Mouse (Mus musculus) myocyte (in vitro differentiated cells): ENCODE data around the gene AL732309.1. TPM values are rescaled to one million over a fixed set of nuclear protein-coding genes. Genes with fewer than 3 reads are reported as not detected.

ENCODE experiments used
- H3K27me3 ChIP-seq: one replicate; pipeline ENCODE4 v1.6.1; 2011; ENCODE audit not compliant: control insufficient read depth, insufficient read depth, insufficient read length
- H3K36me3 ChIP-seq: one replicate; pipeline ENCODE4 v1.6.1; 2011; ENCODE audit not compliant: control insufficient read depth, insufficient read depth
- H3K4me2 ChIP-seq: one replicate; pipeline ENCODE4 v1.6.1; 2011; ENCODE audit warnings: low read depth, control low read depth
- H3K4me3 ChIP-seq: one replicate; pipeline ENCODE4 v1.5.1; 2011; ENCODE audit warnings: mild to moderate bottlenecking, control low read depth, moderate library complexity
- H3K79me2 ChIP-seq: one replicate; pipeline ENCODE4 v1.6.1; 2011; ENCODE audit not compliant: control insufficient read depth, insufficient read depth
- H3ac ChIP-seq: one replicate; pipeline ENCODE4 v1.6.1; 2011; ENCODE audit not compliant: control insufficient read depth, insufficient read length
- CEBPB ChIP-seq: IDR thresholded peaks from 2 replicates; pipeline ENCODE4 v1.6.1; 2011; ENCODE audit warnings: mild to moderate bottlenecking, moderate library complexity; ENCODE audit not compliant: poor library complexity, insufficient read depth, severe bottlenecking
- E2F4 ChIP-seq: IDR thresholded peaks from one replicate; pipeline ENCODE4 v1.6.1; 2011; ENCODE audit warnings: mild to moderate bottlenecking, control low read depth, moderate library complexity; ENCODE audit not compliant: insufficient read depth
- MAX ChIP-seq: IDR thresholded peaks from one replicate; pipeline ENCODE4 v1.6.1; 2011; ENCODE audit warnings: low read depth, mild to moderate bottlenecking, control low read depth
- MYOD1 ChIP-seq, 3 experiments: IDR thresholded peaks; one replicate each; pipeline ENCODE4 v1.6.1; 2011; ENCODE audit warnings: control low read depth in 2 of 3, low read depth in 2 of 3, mild to moderate bottlenecking in 2 of 3, moderate library complexity in 1 of 3; ENCODE audit not compliant: insufficient read length in 2 of 3, control insufficient read depth in 1 of 3
- MYOG ChIP-seq, 3 experiments: IDR thresholded peaks; one replicate each; pipeline ENCODE4 v1.6.1; 2011; ENCODE audit warnings: control low read depth in 2 of 3, low read depth in 2 of 3, mild to moderate bottlenecking in 2 of 3; ENCODE audit not compliant: insufficient read length in 2 of 3, control insufficient read depth in 1 of 3, insufficient read depth in 1 of 3
- POLR2A ChIP-seq: IDR thresholded peaks from one replicate; pipeline ENCODE4 v1.6.1; 2011; ENCODE audit warnings: low read depth, mild to moderate bottlenecking, control low read depth, moderate library complexity; ENCODE audit not compliant: insufficient read length
- POLR2AphosphoS2 ChIP-seq: IDR thresholded peaks from one replicate; pipeline ENCODE4 v1.6.1; 2011; ENCODE audit warnings: low read depth, control low read depth; ENCODE audit not compliant: insufficient read length
- REST ChIP-seq: IDR thresholded peaks from one replicate; pipeline ENCODE4 v1.6.1; 2011; ENCODE audit warnings: mild to moderate bottlenecking, control low read depth, moderate library complexity; ENCODE audit not compliant: insufficient read depth, insufficient read length
- SRF ChIP-seq: IDR thresholded peaks from one replicate; pipeline ENCODE4 v1.6.1; 2011; ENCODE audit warnings: low read depth; ENCODE audit not compliant: control insufficient read depth, insufficient read length
- TCF12 ChIP-seq: IDR thresholded peaks from one replicate; pipeline ENCODE4 v1.6.1; 2011; ENCODE audit warnings: mild to moderate bottlenecking, control low read depth; ENCODE audit not compliant: poor library complexity, insufficient read depth, severe bottlenecking
- TCF3 ChIP-seq: IDR thresholded peaks from one replicate; pipeline ENCODE4 v1.6.1; 2011; ENCODE audit warnings: low read depth, control low read depth; ENCODE audit not compliant: insufficient read length
- USF1 ChIP-seq: IDR thresholded peaks from one replicate; pipeline ENCODE4 v1.6.1; 2011; ENCODE audit warnings: low read depth, mild to moderate bottlenecking, control low read depth, moderate library complexity
- polyA plus RNA-seq: library from polyadenylated mRNA; unstranded; fragments of >200 nt; fragmentation: generic; extraction: Trizol; gene quantifications from one replicate; pipeline ENCODE4 v1.2.1, GENCODE M21; 2012; ENCODE audit warnings: missing spikeins

Gene AL732309.1
- polyA plus RNA-seq, 1 experiment: 4.5 TPM

DNA sequence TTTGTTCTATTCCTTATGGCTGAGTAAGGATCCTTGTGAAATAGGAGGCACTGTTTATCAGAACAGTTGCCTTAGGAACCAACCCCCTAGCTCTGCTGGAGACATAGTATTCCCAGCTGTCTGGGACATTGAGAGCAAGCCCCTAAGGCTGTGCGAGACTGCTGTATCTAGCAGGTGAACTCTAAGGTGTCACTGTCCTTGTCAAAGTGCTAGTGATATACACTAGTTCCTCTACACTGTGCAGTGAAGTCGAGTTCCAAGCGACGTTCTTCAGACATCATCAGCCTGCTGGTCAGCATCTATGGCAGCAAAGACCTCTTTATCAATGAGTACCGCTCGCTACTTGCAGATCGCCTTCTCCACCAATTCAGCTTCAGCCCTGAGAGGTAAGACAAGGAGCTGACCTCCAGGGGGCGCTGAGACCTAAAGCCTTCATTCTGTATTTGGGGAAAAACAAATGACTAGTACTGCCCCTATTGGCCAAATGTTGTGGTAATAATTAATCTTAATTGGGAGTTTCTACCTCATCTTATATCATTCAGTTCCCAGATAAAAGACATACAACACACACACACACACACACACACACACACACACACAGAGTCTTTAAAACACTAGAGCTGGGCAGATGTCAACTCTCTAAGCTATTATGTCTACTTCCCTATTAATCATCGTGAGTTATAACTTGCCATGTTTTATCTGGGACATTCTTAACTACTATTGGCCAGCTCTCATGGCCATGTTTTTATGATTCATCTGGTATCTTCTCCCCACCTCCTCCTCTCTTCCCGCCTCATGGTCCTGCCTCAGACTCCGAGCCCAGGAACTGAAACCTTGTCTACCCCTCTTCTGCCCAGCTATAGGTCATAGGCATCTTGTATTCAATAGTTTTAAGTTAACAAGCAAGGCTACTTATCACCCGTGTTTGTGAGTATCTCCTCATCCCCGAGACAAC is 32.5 kb upstream of the AL732309.1 start:
- no peak overlapping the region for H3K4me3 ChIP-seq
- no peak overlapping the region for H3K4me2 ChIP-seq
- TF ChIP-seq CEBPB: no peak
- no peak overlapping the region for H3ac ChIP-seq
- no peaks in the 10 kb centered on the region for H3K27me3 ChIP-seq
- peaks cover 47% of the 10 kb centered on the region for H3K36me3 ChIP-seq
- H3K79me2 ChIP-seq: peaks cover 8% of the 10 kb centered on the region

DNA sequence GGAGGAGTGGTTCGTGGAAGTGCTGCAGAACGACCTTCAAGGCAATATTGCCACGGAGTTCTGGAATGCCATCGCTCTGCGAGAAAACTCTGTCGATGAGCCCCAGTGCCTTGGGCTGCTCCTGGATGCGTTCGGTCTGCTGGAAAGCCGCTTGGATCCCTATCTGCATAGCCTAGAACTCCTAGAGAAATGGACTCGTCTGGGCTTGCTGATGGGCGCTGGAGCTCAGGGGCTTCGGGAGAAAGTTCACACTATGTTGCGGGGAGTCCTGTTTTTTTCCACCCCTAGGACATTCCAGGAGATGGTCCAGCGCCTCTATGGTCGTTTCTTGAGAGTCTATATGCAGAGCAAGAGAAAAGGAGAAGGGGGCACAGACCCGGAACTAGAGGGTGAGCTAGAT is 26.3 kb upstream of the AL732309.1 start:
- Histone ChIP-seq H3ac (peak overlapping the region; percentile 52), H3K27me3 (no peaks in the 10 kb centered on the region), H3K79me2 (peaks cover 45% of the 10 kb centered on the region), H3K4me2 (peak overlapping the region; percentile 81), H3K4me3 (peak overlapping the region; percentile 90), H3K36me3 (peaks cover 17% of the 10 kb centered on the region)
- no peak for TF ChIP-seq MYOG (IDR thresholded peaks at IDR 0.05; ENCODE audit: control insufficient read depth in 1 of 3, insufficient read depth in 1 of 3, insufficient read length in 2 of 3, low read depth in 2 of 3)
- no peak for TF ChIP-seq SRF
- no peak for TF ChIP-seq CEBPB
- TF ChIP-seq POLR2A: no peak
- TF ChIP-seq TCF12: no peak
- no peak for TF ChIP-seq TCF3
- no peak for TF ChIP-seq E2F4
- no peak for TF ChIP-seq MYOD1 (IDR thresholded peaks at IDR 0.05; ENCODE audit: control insufficient read depth in 1 of 3, insufficient read length in 2 of 3, low read depth in 2 of 3)
- TF ChIP-seq MAX: no peak
- no peak for TF ChIP-seq REST
- TF ChIP-seq POLR2AphosphoS2: no peak
- TF ChIP-seq USF1: no peak

DNA sequence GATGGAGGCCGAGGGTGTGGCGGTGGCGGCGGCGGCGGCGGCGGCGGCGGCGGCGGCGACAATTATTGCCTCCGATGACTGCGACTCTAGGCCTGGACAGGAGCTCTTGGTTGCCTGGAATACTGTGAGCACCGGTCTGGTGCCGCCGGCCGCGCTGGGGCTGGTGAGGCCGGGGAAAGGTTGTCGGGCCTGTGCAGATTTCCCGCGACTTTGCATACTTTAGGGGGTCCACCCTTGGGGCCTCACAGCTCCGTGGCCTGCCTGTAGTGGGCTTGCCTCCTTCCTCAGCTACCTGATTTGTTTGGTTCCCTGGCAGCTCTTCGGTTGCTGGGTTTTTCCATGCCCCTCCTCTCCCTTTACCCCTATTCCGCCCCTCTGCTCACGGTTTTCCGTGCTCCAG is 25.9 kb upstream of the AL732309.1 start:
- H3K4me3 ChIP-seq: peak overlapping the region; percentile 90
- no peak for TF ChIP-seq MYOG (IDR thresholded peaks at IDR 0.05; ENCODE audit: control insufficient read depth in 1 of 3, insufficient read depth in 1 of 3, insufficient read length in 2 of 3, low read depth in 2 of 3)
- no peak for TF ChIP-seq MAX
- TF ChIP-seq POLR2A: no peak
- no peak for TF ChIP-seq CEBPB
- no peak for TF ChIP-seq TCF3
- no peak for TF ChIP-seq E2F4
- peaks cover 45% of the 10 kb centered on the region for H3K79me2 ChIP-seq
- H3K4me2 ChIP-seq: peak overlapping the region; percentile 81
- no peaks in the 10 kb centered on the region for H3K27me3 ChIP-seq
- H3K36me3 ChIP-seq: peaks cover 12% of the 10 kb centered on the region
- peak overlapping the region; percentile 52 for H3ac ChIP-seq

DNA sequence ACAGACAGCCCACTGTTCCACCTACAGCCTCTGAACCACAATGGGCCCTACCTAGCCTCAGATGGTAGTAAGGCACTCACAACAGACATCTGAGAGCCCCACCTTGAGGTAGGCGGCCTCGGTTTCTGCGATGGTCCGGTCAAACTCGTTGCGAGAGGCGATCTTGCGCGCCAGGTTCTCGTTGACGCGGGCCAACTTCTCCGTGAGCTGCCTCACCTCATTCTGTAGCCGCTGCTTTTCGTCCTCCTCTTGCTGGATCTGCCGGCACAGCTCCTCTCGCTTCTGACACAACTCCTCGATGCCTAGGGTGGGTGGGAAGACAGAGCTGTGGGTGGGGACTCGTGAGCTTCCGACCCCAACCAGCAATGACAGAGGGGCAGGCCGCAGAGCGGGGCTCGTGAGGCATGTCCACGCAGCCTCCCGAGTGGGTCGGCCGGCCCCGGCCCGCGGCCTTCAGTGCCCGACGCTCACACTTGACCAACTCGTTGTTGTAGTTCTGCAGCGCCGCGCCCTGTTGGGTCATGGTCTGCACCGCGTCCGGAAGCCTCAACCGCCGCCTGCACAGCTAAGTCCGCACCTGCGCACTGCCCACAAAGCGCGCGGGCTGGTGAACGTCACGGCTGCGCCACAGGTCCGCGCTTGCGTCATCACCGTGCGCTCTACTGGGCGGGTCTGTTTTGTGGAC is 25.3 kb upstream of the AL732309.1 start, which contains the start of the genes Ssna1 and Anapc2:
Gene Ssna1, minus strand, starts transcription at position 612 of the 685 bp plus-strand sequence.
Gene Anapc2, plus strand, starts transcription at position 652 of the 685 bp plus-strand sequence.
- H3K79me2 ChIP-seq: peaks cover 45% of the 10 kb centered on the region
- no peaks in the 10 kb centered on the region for H3K27me3 ChIP-seq
- peak within 1 kb of the TSS; percentile 90 for H3K4me3 ChIP-seq
- peak within 1 kb of the TSS; percentile 93 for H3K4me2 ChIP-seq
- H3ac ChIP-seq: peak within 1 kb of the TSS; percentile 52
- TF ChIP-seq E2F4 (peak; percentile 8), POLR2AphosphoS2 (peak; percentile 98), CEBPB (0 out of 2 replicates have a peak, but pooled peaks have one; percentile 18), USF1 (no peak), POLR2A (peak; percentile 95), SRF (peak; percentile 94), MAX (no peak), MYOG (IDR thresholded peaks at IDR 0.05; ENCODE audit: control insufficient read depth in 1 of 3, insufficient read depth in 1 of 3, insufficient read length in 2 of 3, low read depth in 2 of 3) (peak in 2 of 3 experiments; percentile 74 to 81), TCF3 (no peak), REST (no peak), MYOD1 (IDR thresholded peaks at IDR 0.05; ENCODE audit: control insufficient read depth in 1 of 3, insufficient read length in 2 of 3, low read depth in 2 of 3) (peak in 2 of 3 experiments; percentile 65 to 82), TCF12 (no peak)
- peaks cover 10% of the 10 kb centered on the region for H3K36me3 ChIP-seq
